Mouse (Mus musculus): ENCODE measurements at regions not wholly inside any gene's neighbourhood (a gene's known extent, or its start where the extent isn't known, plus 50 kb on each side); places are given as distances from the start of the nearest gene placed in this dataset.

DNA sequence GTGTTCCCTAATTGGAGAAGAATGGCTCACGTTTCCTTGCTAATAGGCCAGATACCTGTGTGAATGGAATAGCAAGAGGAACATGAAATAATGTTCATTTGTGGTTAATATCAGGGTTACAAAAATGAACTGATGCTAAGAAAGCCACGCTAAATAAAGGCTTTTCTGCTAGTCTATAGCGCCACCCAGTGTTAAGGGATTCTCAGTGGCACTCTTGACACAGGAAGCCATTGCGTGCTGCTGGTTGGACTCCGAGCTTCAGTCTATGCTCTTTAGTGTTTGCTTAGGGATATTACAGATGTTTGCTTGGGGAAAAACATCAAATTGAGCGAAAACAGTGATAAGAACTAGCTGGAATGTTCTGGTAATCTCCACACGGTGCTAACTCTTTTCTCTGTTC is 1008.3 kb downstream of the Tecrl start:
- in situ Hi-C loops (cut with MboI; ENCODE audit: low pct_ligation_motif_present, low pct_unique_long_range_greater_than_20kb, low sequenced_read_pairs) (no loop called here), dilution Hi-C loops (cut with MboI; ENCODE audit: extremely low pct_ligation_motif_present, extremely low pct_unique_long_range_greater_than_20kb, low sequenced_read_pairs) (no loop called here)
- H3K4me1 ChIP-seq (ENCODE audit: control insufficient read depth in 1 of 2, insufficient read depth in 2 of 2): peaks cover 0 to 8% of the 10 kb centered on the region in 2 experiments; a peak in 2 of 4 replicates
- H3K4me3 ChIP-seq (replicated peaks in 1 of 3; ENCODE audit: low read depth in 2 of 3, low read length in 2 of 3, poor library complexity in 1 of 3): no peak overlapping the region
- H3K9ac ChIP-seq (ENCODE audit: insufficient read depth, low read depth): no peak overlapping the region
- peak; percentile 81 for DNase-seq (ENCODE audit: extremely low read depth)
- H3K27me3 ChIP-seq (replicated peaks): no peaks in the 10 kb centered on the region
- TF ChIP-seq MYC (IDR thresholded peaks at IDR 0.05; ENCODE audit: low read depth, low read length) (no peak), SMC3 (IDR thresholded peaks at IDR 0.05; ENCODE audit: low read depth, low read length) (peak; percentile 53), ZNF384 (IDR thresholded peaks at IDR 0.05; ENCODE audit: low read depth, low read length) (no peak), CTCF (conservative IDR thresholded peaks at IDR 0.05 in 1 of 2, IDR thresholded peaks at IDR 0.05 in 1 of 2; ENCODE audit: low read depth in 2 of 2, low read length in 2 of 2) (peak; percentile 56 to 68), RAD21 (IDR thresholded peaks at IDR 0.05; ENCODE audit: low read depth, low read length) (peak; percentile 84), MEF2A (IDR thresholded peaks at IDR 0.05; ENCODE audit: borderline replicate concordance, low read depth, low read length) (no peak)
- H3K9me3 ChIP-seq (replicated peaks; ENCODE audit: low read length): no peaks in the 10 kb centered on the region
- no peak overlapping the region for H3K27ac ChIP-seq (ENCODE audit: insufficient read depth, low read depth)
- H3K36me3 ChIP-seq (replicated peaks in 1 of 2; ENCODE audit: control insufficient read depth in 1 of 2, insufficient read depth in 1 of 2, low read length in 1 of 2): no peaks in the 10 kb centered on the region
- H3K79me2 ChIP-seq (replicated peaks; ENCODE audit: control insufficient read depth, extremely low read depth, insufficient read depth, poor library complexity, severe bottlenecking): no peaks in the 10 kb centered on the region
- no peak overlapping the region; the same call in 1 of the 2 replicates for H3K4me2 ChIP-seq (ENCODE audit: insufficient read depth, low read depth, poor library complexity, severe bottlenecking)

DNA sequence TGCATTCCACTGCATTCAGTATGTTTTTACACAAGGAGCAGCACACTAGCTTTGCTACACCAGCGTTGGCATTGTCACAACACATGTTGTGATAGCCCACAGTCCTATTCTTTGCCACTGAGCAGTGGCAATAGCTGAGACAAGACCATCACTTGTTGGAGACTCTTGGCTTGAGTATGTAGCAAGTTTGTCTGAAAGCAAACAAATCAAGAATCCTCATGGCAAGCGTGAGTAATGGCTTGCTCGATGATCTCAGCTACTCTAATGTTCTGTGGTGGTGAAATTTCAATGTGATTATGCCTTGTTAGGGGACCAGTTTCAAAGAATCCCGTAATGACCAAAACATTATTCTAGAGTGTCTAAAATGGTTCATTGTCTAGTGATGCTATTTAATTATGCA is 1030.6 kb downstream of the Tecrl start:
- dilution Hi-C loops (cut with MboI; ENCODE audit: extremely low pct_ligation_motif_present, extremely low pct_unique_long_range_greater_than_20kb, low sequenced_read_pairs): no loop called here
- TF ChIP-seq KAT2A (IDR thresholded peaks at IDR 0.05; ENCODE audit: insufficient replicate concordance, low read length) (no peak), ZKSCAN1 (IDR thresholded peaks at IDR 0.05; ENCODE audit: borderline replicate concordance, low read depth, low read length) (no peak), RCOR1 (conservative IDR thresholded peaks at IDR 0.05; ENCODE audit: low read depth, low read length) (no peak), EP300 (IDR thresholded peaks at IDR 0.05; ENCODE audit: low read length) (no peak), JUN (IDR thresholded peaks at IDR 0.05; ENCODE audit: insufficient read depth, low read depth, low read length) (no peak), CHD2 (IDR thresholded peaks at IDR 0.05; ENCODE audit: low read length) (no peak), TBP (conservative IDR thresholded peaks at IDR 0.05; ENCODE audit: low read depth, low read length) (no peak), RAD21 (IDR thresholded peaks at IDR 0.05; ENCODE audit: low read depth, low read length) (no peak)
- in situ Hi-C loops (cut with MboI; ENCODE audit: low pct_ligation_motif_present, low pct_unique_long_range_greater_than_20kb, low sequenced_read_pairs): loop anchor here (5.0 kb wide), 1 partner anchor 347 kb away; no protein-coding TSS in a partner anchor

More for the DNA sequence above, 1030.6 kb downstream of the Tecrl start:
- Histone ChIP-seq H3K27ac (ENCODE audit: insufficient read depth, low read depth) (no peak overlapping the region), H3K27me3 (replicated peaks) (no peaks in the 10 kb centered on the region), H3K4me3 (replicated peaks in 1 of 3; ENCODE audit: low read depth in 2 of 3, low read length in 2 of 3, poor library complexity in 1 of 3) (no peak overlapping the region), H3K79me2 (replicated peaks; ENCODE audit: control insufficient read depth, extremely low read depth, insufficient read depth, poor library complexity, severe bottlenecking) (no peaks in the 10 kb centered on the region), H3K36me3 (replicated peaks in 1 of 2; ENCODE audit: control insufficient read depth in 1 of 2, insufficient read depth in 1 of 2, low read length in 1 of 2) (no peaks in the 10 kb centered on the region), H3K9me3 (replicated peaks; ENCODE audit: low read length) (no peaks in the 10 kb centered on the region), H3K4me2 (ENCODE audit: insufficient read depth, low read depth, poor library complexity, severe bottlenecking) (no peak overlapping the region), H3K9ac (ENCODE audit: insufficient read depth, low read depth) (no peak overlapping the region), H3K4me1 (ENCODE audit: control insufficient read depth in 1 of 2, insufficient read depth in 2 of 2) (peaks cover 0 to 4% of the 10 kb centered on the region in 2 experiments; a peak in 1 of 4 replicates)
- DNase-seq (ENCODE audit: extremely low read depth): no peak
